Mouse (Mus musculus) testis, postnatal 10 days (tissue): ENCODE data around the gene Prkce.

Experiments used
- DNase-seq: peaks from one replicate; pipeline ENCODE4 v3.0.0; 2021; ENCODE audit warnings: low spot score

Prkce gene

GRCm38 (mm10) chr17:86225488-86226186, 58.1 kb downstream of the Prkce start:
- DNase-seq = no peak

DNA sequence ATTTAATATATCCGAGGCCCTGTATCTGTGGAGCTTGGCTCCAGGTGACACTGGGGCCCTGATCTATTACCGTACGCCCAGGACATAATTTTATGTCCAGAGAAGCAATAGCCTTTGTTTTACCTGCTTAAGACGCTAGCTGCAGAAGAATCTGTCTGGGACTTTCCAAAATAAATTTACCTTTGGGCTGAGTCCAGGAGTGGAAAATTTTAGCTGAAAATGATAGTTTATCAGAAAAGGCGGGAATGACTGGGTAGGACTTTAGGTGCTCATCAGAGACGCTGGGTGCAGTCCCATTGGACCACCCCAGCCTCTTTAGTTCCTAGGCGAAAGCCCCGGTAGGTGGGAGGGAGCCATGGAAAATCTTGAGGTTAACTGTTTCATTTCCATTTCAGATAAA, 58.6 kb downstream of the Prkce start:
- no peak for DNase-seq

DNA sequence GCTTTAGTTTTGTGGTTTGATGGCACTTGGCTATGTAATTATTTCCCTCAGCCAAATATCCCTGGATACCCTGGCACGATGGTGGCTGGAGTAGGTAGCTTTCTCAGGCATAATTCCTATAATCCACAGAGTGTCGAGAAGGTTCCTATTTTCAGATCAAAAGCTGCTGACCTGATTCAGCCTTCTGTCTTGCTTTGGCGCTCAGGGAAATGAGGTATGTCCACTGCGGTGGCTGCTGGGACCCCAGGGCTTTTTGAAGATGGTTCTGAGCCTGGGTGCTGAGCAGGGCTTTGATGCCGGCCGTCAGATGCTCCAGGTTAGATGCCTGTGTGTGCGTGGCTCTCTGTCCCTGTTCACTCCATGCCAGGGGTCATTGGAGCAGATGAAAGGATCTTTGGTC, 59.0 kb downstream of the Prkce start:
- DNase-seq = no peak

DNA sequence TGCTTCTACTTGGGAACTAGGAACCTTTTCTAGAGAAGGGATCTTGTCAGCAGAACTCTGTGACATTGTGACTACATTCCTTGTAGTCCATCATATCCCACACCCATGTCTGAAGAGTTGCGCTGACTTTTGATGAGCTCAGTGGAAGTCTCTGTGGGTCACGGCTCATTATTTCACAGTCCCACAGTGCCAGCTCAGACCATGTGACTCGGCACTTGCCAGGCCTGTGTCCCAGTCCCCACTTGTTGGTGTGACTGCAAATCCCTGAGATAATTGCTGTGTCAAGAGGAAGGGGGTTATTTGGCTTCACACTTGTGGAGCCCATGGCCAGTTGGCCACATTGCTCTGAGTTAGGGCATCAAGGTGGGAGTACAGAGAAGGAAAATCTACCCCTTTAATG, 59.8 kb downstream of the Prkce start:
- no peak for DNase-seq

GRCm38 (mm10) chr17:86228850-86229249, 61.3 kb downstream of the Prkce start:
- DNase-seq = no peak

DNA sequence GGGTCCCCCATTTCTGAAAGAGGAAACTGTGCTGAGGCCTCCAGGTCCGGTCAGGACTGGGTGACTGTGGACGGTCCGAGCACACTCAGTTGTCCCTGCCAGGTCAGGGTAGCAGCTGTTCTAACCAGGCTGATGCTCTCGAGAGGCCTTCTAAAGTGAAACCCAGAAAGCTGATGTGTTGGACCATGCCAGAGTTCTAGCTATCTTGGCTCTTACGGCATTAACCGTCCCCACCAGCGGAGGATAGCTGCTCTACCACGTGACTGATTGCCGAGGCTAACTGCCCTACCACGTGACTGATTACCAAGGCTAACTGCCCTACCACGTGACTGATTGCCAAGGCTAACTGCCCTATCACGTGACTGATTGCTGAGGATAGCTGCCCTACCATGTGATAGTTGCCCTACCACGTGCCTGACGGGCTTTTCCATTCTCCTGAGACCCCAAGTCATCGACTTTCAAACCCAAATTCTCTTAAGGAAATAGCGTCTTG, 62.6 kb downstream of the Prkce start:
- no peak for DNase-seq

DNA sequence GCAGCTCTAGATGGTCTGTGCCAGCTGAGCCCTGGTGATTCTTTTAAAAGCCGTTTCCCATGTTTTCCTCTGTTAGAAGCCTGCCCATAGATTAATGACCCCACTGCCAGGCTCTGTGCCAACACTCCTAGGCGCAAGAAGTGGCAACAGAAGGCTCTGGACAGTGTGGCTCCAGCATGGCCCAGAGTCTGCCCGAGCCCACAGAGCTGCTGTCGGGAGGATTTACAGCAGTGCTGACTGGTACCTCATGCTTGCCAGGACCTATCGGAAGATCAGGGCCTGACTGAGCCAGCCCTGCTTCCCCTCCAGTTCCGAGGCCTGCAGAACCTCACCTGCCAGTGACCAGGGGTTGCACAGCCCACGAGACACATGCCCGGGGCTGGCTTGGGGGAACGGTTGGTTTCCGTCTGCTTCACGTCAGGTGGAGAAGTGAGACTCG, 64.2 kb downstream of the Prkce start:
- DNase-seq = no peak

- DNase-seq = no peak
Measured at GRCm38 (mm10) chr17:86232248-86232647, 64.7 kb downstream of the Prkce start.

- DNase-seq = no peak
Measured at GRCm38 (mm10) chr17:86234587-86235150, 67.1 kb downstream of the Prkce start.

GRCm38 (mm10) chr17:86236026-86236712, 68.6 kb downstream of the Prkce start:
- DNase-seq = no peak

DNA sequence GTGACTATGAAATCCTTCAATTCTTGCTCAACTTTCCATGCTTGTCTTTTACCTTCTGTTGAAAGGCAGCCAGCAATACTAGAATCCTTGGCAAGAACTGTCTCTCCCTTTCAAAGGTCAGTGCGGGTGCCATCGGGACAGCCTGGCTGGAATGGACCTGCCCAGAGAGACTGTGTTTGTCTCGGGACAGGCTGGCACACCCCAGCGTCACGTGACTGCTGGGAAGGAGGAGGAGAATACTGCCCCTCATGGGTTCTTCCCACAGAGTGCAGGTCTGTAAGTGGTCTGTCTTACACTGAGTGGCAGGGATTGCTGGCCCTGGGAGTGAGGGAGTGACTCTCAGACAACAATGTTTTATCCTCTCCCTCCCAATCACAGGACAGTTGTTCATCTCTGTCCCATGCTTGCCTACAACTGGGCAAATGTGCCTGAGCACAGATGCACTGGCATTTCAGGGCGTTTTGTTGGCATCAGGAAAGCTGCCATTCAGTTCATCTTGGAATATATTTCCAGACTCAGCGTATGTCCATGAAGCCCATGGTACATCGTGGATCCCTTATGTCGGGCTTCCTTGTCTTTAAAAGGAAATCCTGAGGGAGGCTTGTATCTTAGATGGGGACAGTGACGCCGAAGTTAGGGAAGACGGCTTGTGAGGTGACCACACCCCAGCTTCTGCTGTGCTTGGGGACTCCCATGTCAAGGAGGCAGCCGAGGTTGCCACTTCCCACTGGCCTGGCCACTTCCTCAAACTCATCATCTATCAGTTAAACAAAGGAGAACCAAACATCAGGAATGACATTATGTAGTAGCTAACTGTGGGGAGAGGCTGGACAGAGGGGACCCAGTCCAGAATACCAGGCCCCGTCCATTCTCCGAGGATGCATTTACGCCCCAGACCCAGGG, 69.5 kb downstream of the Prkce start:
- DNase-seq = peak; percentile 56

DNA sequence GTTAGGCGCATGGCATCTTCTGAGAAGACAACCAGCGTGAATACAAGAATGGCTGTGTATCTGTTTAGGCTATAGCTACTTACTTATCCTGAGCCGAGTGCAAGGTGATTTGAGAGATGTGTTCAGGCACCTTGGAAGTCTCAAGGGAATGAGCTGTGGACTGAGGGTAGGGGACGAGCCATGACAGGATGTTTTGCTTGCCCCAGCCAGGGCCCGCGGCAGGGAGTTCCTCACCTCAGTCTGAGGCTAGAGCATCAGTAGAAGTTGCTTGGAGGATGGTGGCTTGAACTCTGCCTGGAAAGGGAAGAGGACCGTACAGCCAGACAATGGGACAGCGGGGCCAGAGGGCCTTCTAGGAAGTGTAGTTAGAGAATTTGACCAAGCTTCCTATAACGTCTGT, 74.7 kb downstream of the Prkce start:
- no peak for DNase-seq

- DNase-seq = no peak
Measured at GRCm38 (mm10) chr17:86243109-86243527, 75.5 kb downstream of the Prkce start.

DNA sequence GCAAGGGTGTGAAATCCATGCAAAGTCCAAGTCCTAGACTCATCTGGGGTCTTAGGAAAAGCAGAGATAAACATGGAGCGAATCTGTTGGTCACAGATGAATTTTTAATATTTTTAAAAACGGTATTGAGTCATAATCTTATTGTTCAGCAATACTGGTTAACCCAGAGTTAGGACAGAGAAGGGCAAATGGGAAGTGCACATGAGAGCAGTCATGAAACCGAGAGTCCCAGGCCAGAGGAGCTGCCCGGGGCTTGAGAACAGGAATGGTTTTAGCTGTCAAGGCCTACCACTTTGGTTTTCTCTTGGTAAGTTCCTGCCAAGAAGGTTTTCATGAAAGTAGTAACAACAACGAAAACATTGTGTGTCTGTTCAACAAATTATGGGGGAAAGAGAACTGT, 76.8 kb downstream of the Prkce start:
- no peak for DNase-seq

GRCm38 (mm10) chr17:86248832-86249231, 81.2 kb downstream of the Prkce start:
- DNase-seq = no peak

DNA sequence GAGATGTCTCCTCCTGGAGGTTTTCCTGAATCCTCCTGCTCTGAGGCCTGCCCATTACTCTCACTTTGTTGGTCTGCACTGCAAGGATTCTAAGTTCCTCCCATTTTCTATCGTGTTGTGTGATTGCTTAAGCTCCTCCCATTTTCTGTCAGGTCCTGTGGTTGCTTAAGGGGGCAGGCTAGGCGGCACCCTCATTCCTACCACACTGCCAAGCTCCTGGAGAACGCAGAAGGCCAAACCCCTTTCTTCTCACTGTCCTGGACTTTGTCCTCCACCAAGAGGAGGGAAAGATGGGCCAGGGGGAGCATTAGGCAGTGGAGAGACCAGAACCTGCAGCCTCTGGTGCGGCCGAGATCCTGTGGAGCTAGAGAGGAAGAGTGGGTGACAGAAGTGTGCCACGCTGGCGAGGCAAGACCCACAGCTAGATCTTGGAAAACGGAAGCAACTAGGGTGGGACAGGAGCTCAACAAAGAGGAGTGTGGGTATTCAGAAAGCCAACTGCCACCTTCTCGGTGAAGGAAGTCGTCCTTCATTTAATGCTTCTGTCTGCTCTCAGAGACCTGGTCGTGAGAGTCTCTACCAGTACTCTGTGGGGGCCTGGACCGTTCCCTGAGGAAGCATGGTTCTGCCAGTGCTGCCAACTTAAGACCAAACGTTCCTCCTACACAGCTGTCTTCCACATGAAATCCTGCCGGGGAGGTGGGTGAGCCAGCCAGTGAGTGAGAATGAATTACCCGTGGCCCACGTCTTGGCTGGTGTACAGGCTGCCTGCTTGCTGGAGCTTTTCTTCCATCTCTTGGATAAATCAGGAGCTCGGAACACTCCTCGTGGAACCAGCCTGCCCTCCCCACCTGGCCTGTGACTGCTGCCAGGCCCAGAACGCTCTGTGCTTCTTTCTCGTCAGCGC, 82.2 kb downstream of the Prkce start:
- DNase-seq = no peak

DNA sequence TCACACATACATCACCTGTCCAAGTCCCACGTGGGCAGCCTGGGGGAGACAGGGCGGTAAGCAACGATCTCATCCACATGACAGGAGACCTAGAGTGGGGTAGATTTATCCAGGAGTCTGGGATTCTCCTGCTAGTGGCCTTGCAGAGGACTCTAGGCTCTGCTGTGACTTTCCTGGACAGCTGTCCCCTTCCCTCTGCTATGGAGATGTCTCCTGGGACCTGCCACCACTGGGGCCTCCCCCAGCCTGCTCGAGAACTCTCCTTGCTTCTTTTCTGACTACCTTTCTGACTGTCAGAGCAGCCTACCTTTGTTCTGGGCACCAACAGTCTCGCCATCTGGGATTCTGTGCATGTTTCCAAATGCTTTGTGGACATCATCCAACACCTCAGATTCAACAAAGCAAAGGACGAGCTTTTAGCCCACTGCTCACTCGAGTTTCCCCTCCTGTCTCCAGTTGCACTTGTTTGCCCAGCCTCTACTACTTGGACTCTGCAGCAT, 82.9 kb downstream of the Prkce start:
- DNase-seq = no peak

DNA sequence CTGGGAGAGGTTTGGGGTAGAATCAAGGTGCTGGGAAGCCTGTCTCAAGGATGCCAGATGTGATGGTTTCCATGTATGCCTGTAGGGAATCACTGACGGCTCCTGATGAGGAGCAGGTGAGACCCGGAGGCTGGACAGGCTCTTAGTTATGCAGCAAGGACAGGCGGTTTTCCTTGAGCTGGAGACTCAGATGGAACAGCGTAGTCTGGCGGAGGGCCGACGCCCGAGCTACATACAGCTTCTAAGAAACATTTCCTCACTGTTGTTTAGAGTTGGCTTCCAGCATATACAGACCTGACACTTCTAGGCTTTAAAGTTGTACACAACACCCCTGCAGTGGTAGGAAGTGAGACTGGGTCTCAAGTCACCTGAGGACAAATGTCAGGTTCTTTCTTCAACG, 86.3 kb downstream of the Prkce start:
- no peak for DNase-seq

DNA sequence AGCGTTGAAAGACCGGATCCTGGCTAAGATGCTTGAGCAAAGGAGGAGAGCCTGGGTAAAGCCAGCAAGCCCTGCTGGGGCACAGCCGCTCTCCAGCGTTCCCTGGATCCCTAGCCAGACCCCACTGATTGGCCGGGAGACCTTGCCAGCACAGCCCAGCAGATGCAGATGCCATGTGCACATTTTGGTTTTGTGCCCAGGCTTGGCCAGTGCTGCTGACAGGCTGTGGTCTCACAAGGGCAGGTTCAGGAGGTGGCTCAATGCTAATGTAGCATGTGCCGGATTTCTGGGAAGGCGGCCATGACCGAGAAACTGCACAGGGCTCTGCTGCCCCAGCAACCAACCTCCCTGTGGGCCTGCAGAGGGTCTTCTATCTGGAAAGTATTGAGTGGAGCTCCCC, 86.7 kb downstream of the Prkce start:
- DNase-seq = no peak

DNA sequence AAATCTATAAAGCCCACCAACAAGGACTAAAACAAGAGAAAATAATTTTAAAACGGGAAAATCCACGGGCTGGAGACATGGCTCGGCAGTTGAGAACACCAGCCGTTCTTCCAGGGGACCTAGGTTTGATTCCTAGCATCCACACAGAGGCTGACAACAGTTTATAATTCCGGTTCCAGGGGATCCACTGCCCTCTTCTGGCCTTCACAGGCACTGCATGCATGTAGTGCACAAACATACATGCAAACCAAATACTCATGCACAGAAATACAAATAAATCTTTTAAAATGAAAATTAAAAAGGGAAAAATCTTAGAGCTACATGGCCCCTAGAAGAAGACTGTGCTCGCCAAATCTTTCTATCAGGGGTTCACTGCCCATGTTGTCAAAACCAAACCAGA, 87.4 kb downstream of the Prkce start:
- no peak for DNase-seq

DNA sequence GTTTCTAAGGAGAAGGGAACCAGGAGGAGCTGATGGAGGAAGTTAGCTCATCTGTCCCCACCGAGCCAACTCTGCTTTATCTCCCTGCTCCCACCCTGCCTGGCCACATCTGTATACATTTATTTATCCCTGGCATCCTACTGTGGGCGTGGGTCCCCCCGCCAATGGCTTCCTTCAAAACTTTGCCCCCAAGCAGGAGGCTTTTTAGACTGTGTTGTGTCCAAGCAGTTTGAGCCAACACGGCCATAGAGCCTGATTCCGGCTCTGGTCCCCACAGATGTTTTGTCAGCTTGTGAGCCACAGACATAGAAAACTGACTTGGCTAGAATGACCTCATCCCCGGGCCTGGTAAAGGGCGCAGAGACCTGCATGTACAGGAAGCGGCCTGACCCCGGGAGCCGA, 89.1 kb downstream of the Prkce start:
- no peak for DNase-seq
